Mouse (Mus musculus) megakaryocyte, embryonic 14.5 days (primary cell): Measurements from ENCODE around the gene Emc6.

Experiments
- FLI1 ChIP-seq: IDR thresholded peaks from 2 replicates; pipeline ENCODE4 v1.6.1; 2012; ENCODE audit warnings: low read length, inconsistent platforms, mixed read lengths
- GATA1 ChIP-seq: IDR thresholded peaks from 3 replicates; pipeline ENCODE4 v1.6.1; 2012; ENCODE audit warnings: mixed read lengths, low read length, inconsistent platforms, borderline replicate concordance

GRCm38 (mm10) chr11:73131020-73131419 lies 45.8 kb downstream of the Emc6 start:
- TF ChIP-seq GATA1 (no peak), FLI1 (no peak)
